Mouse (Mus musculus) spleen, postnatal 4 days (tissue): ENCODE measurements around the gene Psma6.
"Not testable (repeated sequence)": the region's sequence is repeated elsewhere in the genome, so short reads cannot be mapped to it uniquely, and the experiment has no call there.

Source experiments
- DNase-seq, 2 experiments: peaks; one replicate each; pipeline ENCODE4 v3.0.0; 2022; ENCODE audit warnings: low spot score in 2 of 2

The Psma6 gene

GRCm38 (mm10) chr12:55384023-55384749, at the start of gene Psma6:
Psma6 (plus strand) TSS chr12:55384222.
- no peak for DNase-seq

GRCm38 (mm10) chr12:55338490-55338889, 45.5 kb upstream of the Psma6 start:
- not testable (repeated sequence) for DNase-seq

GRCm38 (mm10) chr12:55343045-55343444, 41.0 kb upstream of the Psma6 start:
- not testable (repeated sequence) for DNase-seq

- no peak for DNase-seq
Measured at GRCm38 (mm10) chr12:55343998-55344397, 40.0 kb upstream of the Psma6 start.

- no peak for DNase-seq
Measured at GRCm38 (mm10) chr12:55344583-55344982, 39.4 kb upstream of the Psma6 start.

- DNase-seq, result no peak
Measured at GRCm38 (mm10) chr12:55353423-55353822, 30.6 kb upstream of the Psma6 start.

- no peak for DNase-seq
Measured at GRCm38 (mm10) chr12:55354904-55355303, 29.1 kb upstream of the Psma6 start.

- DNase-seq, result no peak
Measured at GRCm38 (mm10) chr12:55357303-55357702, 26.7 kb upstream of the Psma6 start.

- DNase-seq, result peak in 1 of 2 experiments; percentile 20
Measured at GRCm38 (mm10) chr12:55360929-55361328, 23.1 kb upstream of the Psma6 start.

GRCm38 (mm10) chr12:55365083-55365482, 18.9 kb upstream of the Psma6 start:
- no peak for DNase-seq

- no peak for DNase-seq
Measured at GRCm38 (mm10) chr12:55372424-55373055, 11.5 kb upstream of the Psma6 start.

- DNase-seq, result no peak
Measured at GRCm38 (mm10) chr12:55376956-55377609, 6.9 kb upstream of the Psma6 start.

- DNase-seq, result no peak
Measured at GRCm38 (mm10) chr12:55377610-55377980, 6.4 kb upstream of the Psma6 start.

GRCm38 (mm10) chr12:55384826-55385225, 804 bp downstream of the Psma6 start:
- no peak for DNase-seq

- DNase-seq, result no peak
Measured at GRCm38 (mm10) chr12:55385931-55386330, 1.9 kb downstream of the Psma6 start.

GRCm38 (mm10) chr12:55386456-55386855, 2.4 kb downstream of the Psma6 start:
- no peak for DNase-seq

GRCm38 (mm10) chr12:55387083-55387787, 3.2 kb downstream of the Psma6 start:
- no peak for DNase-seq

- no peak for DNase-seq
Measured at GRCm38 (mm10) chr12:55387788-55388465, 3.9 kb downstream of the Psma6 start.

- DNase-seq, result peak; percentile 73 to 86
Measured at GRCm38 (mm10) chr12:55388478-55388877, 4.5 kb downstream of the Psma6 start.

GRCm38 (mm10) chr12:55389132-55390081, 5.4 kb downstream of the Psma6 start:
- peak in 1 of 2 experiments; percentile 23 for DNase-seq
